1 mouse cellular context compared by ENCODE assay signal in the genomic region with DNA sequence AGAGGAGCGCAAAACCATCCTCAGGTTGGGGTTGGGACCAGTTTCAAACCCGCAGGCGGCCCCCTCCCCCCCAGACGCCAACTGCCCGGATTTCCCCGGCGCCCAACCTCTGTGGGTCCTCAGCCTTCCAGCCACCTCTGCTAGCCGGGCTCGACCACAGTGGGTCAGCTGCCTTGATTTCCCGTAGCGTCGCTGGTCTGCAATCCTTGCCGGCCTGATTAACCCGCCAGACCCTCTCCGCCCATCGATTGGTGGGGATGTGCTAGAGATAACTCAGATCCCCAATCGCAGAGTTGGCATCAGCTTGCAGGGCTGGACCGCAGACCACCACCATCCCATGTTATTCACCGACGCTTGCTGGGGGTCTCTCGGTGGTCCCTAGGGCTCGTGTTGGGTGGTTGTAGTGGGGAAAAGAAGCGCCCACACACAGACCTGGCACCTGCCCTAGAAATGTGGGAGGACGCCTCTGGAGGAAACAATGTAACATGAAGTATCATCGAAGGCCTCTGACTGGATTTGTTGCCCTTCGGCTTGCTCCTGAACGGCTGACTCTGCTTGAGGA.
TF ChIP-seq lines count a peak whose summit lies in the region.

No protein-coding gene starts in this region.

TF ChIP-seq in MEL, 35 proteins besides CTCF, POLR2A, EP300 and RAD21:
- TF ChIP-seq KAT2A (conservative IDR thresholded peaks at IDR 0.05; ENCODE audit: low read depth, low read length) (no peak), POLR2AphosphoS2 (IDR thresholded peaks at IDR 0.05; ENCODE audit: low read length) (no peak), GABPA (IDR thresholded peaks at IDR 0.05; ENCODE audit: low read depth, low read length) (no peak), MAX (IDR thresholded peaks at IDR 0.05; ENCODE audit: low read length) (0 out of 2 replicates have a peak, but pooled peaks have one; percentile 16), MXI1 (IDR thresholded peaks at IDR 0.05; ENCODE audit: low read depth, low read length) (no peak), TBP (IDR thresholded peaks at IDR 0.05; ENCODE audit: low read depth, low read length) (no peak), USF1 (IDR thresholded peaks at IDR 0.05; ENCODE audit: low read depth, low read length) (no peak), BHLHE40 (IDR thresholded peaks at IDR 0.05; ENCODE audit: borderline replicate concordance, low read depth, low read length) (no peak)
